Mouse (Mus musculus): ENCODE data around the gene Col2a1.

Gene Col2a1

DNA sequence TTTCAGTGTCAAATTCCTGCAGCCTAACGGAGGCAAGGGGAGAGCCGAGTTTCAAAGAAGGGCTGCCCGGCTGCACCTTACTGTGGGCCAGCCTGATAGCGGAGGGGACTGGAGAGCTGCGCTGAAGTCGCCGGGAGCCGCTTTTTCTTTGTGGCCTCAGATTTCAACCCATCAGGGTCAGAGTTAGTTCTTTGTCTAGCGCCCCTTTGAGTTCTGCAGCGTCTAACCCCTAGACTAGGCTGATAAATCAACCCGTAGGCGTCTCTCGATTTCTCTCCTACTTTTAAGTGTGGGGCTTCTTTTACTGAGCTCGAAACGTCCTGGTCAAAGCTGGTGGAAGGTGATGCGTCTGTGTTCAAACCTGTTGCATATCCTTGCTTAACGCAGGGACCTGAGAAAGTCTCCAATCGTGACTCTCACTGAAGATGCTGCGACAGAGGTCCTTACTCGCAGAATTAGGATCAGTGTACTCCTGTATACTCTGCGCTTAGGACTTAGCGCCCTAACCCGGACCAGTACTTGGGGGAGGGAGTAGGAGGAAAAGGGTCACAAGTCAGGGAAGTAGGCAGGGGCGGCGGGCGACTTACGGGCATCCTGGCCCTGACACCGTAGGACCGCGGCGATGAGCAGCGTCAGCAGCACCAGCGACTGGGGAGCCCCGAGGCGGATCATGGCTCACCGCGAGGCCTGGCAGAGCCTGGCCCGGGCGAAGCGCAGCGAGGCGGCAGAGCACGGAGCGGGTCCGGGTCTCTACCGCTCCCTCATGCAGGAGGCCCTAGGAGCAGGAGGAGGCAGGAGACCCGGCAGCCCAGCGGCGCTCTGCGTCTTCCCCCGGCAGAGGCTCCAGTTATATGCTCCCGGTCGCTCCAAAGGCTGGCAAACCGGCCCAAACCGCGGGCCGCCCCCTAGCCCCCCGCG is at the start of gene Col2a1:
Col2a1 (minus strand) TSS at position 874 of the 918 bp plus-strand sequence.
- no peak for DNase-seq (ENCODE audit: low read depth in 2 of 2, low spot score in 2 of 2)

GRCm38 (mm10) chr15:98051685-98052084 is 47.2 kb upstream of the Col2a1 start:
- no peak for DNase-seq (ENCODE audit: low read depth in 2 of 2, low spot score in 2 of 2)

- no peak for DNase-seq (ENCODE audit: low read depth in 2 of 2, low spot score in 2 of 2)
These were observed 44.6 kb upstream of the Col2a1 start for GRCm38 (mm10) chr15:98048918-98049700.

DNA sequence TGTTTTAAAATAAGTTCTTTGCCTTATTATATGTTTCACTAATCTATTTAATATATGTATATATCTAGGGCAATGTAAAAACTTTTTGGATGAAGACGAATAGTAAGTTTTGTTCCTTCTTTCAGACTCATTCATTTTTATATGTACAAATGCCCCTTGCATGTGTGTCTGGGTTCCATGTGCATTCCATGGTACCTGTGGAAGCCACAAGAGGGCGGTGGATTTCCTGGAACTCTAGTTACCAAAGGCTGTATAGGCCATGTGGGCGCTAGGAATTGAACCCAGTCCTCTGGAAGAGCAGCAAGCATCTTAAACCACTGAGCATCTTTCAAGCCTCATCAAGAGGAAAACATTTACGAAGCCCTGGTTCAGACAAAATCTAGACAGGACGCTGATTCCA is 39.9 kb upstream of the Col2a1 start:
- no peak for DNase-seq (ENCODE audit: low read depth in 2 of 2, low spot score in 2 of 2)

- DNase-seq (ENCODE audit: low read depth in 2 of 2, low spot score in 2 of 2): no peak
These were observed 39.5 kb upstream of the Col2a1 start for GRCm38 (mm10) chr15:98043967-98044366.

GRCm38 (mm10) chr15:98042508-98042907 is 38.0 kb upstream of the Col2a1 start:
- no peak for DNase-seq (ENCODE audit: low read depth in 2 of 2, low spot score in 2 of 2)

DNA sequence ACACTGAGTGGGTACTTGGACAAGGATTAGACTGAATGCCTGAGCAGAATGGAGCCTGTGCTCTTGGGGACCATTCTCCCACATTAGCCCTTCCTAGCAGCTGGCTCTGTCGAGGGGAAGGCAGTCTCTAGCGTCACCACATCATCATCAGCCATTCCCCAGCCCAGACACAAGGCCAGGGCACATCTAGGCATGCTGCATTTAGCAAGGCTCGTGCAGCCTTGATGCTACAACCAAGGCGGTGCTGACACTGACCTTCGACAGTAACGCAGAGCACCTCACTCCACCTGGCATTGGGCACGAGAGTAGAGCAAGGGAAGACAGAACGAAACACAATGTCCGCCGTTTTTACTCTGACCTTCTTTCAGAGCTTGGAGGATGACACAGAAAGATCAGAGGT is 35.2 kb upstream of the Col2a1 start:
- DNase-seq (ENCODE audit: low read depth in 2 of 2, low spot score in 2 of 2): no peak

DNA sequence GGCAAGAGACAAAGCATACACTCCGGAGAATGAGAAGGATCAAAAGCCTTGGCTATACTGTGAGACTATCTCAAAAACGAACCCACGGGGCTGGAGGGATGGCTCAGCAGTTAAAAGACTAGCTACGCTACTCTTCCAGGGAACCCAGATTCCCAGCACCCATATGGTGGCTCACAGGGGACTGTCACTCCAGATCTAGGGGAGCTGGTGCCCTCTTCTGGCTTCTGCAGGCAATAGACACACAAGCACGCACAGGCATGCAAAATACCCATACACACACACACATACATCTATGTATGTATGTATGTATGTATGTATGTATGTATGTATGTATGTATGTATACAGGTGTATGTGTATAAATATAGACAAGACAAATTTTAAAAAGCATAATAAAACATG is 32.1 kb upstream of the Col2a1 start:
- DNase-seq (ENCODE audit: low read depth in 2 of 2, low spot score in 2 of 2): no peak

GRCm38 (mm10) chr15:98035076-98035755 is 30.7 kb upstream of the Col2a1 start:
- DNase-seq (ENCODE audit: low read depth in 2 of 2, low spot score in 2 of 2): no peak

GRCm38 (mm10) chr15:98033233-98033748 is 28.8 kb upstream of the Col2a1 start:
- DNase-seq (ENCODE audit: low read depth in 2 of 2, low spot score in 2 of 2): no peak

- DNase-seq (ENCODE audit: low read depth in 2 of 2, low spot score in 2 of 2): no peak
These were observed 25.3 kb upstream of the Col2a1 start for GRCm38 (mm10) chr15:98029798-98030197.

DNA sequence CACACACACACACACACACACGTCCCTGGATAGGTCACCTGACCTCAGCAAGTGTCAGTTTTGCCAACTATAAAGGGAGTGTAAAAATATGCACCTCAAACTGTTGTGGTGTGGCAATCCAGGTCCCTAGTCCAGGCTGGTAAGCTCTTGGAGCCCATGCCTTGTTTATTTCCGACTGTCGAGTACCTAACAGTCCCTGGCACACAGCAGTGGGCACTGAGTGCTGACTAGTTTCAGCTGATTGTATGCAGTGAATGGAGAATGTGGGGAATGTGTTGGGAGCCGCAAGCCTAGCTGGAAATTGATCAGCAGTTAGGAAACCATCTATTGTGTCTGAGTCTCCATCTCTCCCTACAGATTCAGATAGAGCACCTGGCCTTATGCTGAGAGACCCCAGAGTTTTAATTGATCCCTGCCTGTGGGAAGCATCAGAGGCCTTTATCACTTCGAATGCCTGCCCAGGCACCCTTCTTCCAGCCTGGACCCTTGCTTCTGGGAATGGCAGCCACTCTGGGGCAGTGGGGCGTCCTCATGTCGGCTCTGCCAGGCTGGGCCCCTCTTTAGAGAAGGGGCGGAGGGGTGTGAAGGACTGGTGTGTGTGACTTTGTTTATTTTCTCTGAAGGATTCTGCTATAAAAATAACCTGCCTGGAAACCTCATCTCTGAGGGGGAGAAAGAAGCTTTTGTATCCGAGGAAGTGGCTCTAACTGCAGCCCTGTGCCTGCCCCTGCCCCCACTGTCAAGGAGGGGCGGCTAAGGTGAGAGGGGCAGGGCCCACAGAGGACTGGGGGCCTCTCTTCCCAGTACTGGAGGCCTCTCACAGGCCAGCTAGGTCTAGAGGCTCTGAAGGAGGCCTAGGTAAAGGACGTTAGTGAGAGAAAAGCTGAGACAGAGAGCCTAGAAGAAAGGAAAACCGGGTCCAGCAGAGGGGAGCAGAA is 22.7 kb upstream of the Col2a1 start:
- no peak for DNase-seq (ENCODE audit: low read depth in 2 of 2, low spot score in 2 of 2)

DNA sequence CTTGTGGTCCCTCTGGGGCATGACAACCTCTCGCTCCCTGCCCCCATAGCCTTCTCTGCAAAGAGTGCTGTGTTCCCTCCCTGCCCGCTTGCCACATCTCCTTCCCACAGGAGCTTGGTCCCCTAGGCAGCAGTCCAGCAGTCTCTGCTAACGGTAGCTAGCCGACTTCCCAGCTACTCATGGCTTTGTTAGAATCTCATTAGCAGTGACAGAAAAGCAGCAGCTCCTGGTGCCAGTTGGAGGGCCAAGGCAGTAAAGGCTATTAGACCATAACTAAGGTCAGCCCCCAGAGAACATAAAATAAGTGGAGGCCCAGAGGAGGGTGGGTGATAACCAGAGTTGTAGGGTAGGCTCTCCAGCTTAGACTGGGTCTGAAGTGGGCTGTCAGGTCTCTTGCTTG is 21.1 kb upstream of the Col2a1 start:
- DNase-seq (ENCODE audit: low read depth in 2 of 2, low spot score in 2 of 2): no peak

DNA sequence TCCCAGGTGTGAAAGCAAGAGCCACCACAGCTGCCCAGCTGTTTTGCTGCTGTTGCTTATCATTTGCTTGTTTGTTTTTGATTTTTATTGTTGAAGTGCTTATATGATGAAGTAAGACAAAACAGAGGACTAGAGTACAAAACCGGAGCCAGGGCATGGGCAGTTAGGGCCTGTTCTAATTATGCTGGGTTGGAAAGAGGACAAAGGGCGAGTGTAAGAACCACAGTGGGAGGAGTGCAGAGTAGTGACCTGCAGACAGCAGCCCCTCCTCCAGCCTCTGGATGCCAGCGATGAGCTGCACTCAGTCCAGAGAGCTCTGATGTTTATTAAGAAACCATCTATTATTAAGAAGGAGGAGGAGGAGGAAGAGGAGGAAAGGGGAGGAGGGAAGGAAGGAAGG is 18.6 kb upstream of the Col2a1 start:
- no peak for DNase-seq (ENCODE audit: low read depth in 2 of 2, low spot score in 2 of 2)

DNA sequence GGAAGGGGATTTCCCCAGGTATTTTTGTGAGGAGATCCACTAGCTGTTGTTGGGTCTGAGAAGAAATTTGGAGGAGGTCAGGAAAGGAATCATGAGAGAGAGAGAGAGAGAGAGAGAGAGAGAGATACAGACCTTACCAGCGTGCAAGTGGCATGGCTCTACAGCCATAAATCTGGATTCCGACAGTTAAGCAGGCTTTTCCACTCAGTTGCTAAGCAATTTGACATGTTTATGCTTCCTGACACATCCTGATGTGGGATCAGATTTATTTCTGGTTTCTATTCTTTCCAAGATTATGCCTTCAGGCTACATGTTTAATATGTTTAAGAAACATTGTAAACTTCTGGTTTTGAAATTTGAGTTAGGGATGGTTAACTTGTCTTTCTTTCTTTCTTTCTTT is 17.4 kb upstream of the Col2a1 start:
- DNase-seq (ENCODE audit: low read depth in 2 of 2, low spot score in 2 of 2): no peak

GRCm38 (mm10) chr15:98019047-98019446 is 14.6 kb upstream of the Col2a1 start:
- DNase-seq (ENCODE audit: low read depth in 2 of 2, low spot score in 2 of 2): no peak

DNA sequence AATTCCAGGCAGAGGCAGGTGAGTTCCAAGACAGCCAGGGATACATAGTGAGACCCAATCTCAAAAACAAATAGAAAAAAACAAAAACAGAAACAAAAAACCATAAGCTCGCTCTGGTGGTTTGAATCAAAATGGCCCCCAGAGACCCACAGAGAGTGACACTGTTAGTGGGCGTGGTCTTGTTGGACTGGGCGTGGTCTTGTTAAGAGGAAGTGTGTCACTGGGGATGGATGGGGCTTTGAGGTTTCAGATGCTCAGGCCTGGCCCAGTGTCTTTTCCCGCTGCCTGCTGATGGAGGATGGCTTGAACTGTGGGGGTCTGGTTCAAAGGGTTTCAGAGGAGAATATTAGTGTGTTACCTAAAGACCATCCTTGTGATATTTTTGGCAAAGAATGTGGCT is 13.4 kb upstream of the Col2a1 start:
- DNase-seq (ENCODE audit: low read depth in 2 of 2, low spot score in 2 of 2): no peak

- DNase-seq (ENCODE audit: low read depth in 2 of 2, low spot score in 2 of 2): no peak
These were observed 8.3 kb upstream of the Col2a1 start for GRCm38 (mm10) chr15:98012810-98013209.

- DNase-seq (ENCODE audit: low read depth in 2 of 2, low spot score in 2 of 2): no peak
These were observed 686 bp upstream of the Col2a1 start for GRCm38 (mm10) chr15:98005181-98005580.

GRCm38 (mm10) chr15:98004740-98005159 is 255 bp upstream of the Col2a1 start:
- no peak for DNase-seq (ENCODE audit: low read depth in 2 of 2, low spot score in 2 of 2)

All from CD8-positive naive resting alpha-beta T cell, adult 2 months (primary cell).